Mouse (Mus musculus) testis, adult 2 months (tissue): ENCODE measurements at regions not wholly inside any gene's neighbourhood (a gene's known extent, or its start where the extent isn't known, plus 50 kb on each side); places are given as distances from the start of the nearest gene placed in this dataset.

Experiments used
- CTCF ChIP-seq: fragments of 200-500 bp; IDR thresholded peaks from 2 replicates; pipeline ENCODE4 v1.5.1; 2012; ENCODE audit warnings: low read depth, mild to moderate bottlenecking, inconsistent platforms, low read length, moderate library complexity; ENCODE audit not compliant: control insufficient read depth, insufficient read depth, insufficient replicate concordance
- POLR2A ChIP-seq: fragments of 200-500 bp; IDR thresholded peaks from 2 replicates; pipeline ENCODE4 v1.6.1; 2012; ENCODE audit warnings: low read depth, mild to moderate bottlenecking, inconsistent platforms, low read length, moderate library complexity; ENCODE audit not compliant: control insufficient read depth

- TF ChIP-seq CTCF (no peak), POLR2A (no peak)
Measured at GRCm38 (mm10) chr6:117655986-117656385, 185.0 kb upstream of the Zfp637 start.
